Mouse (Mus musculus) cerebellum, adult 2 months (tissue): ENCODE measurements around the gene Il33.

Experiments
- CTCF ChIP-seq: fragments of 200-500 bp; IDR thresholded peaks from 2 replicates; pipeline ENCODE4 v1.5.1; 2011; ENCODE audit warnings: low read depth, mild to moderate bottlenecking, control low read depth, low read length, moderate library complexity, borderline replicate concordance; ENCODE audit not compliant: insufficient read depth
- POLR2A ChIP-seq: fragments of 200-500 bp; IDR thresholded peaks from 2 replicates; pipeline ENCODE4 v1.6.1; 2011; ENCODE audit warnings: low read length, control low read depth, borderline replicate concordance; ENCODE audit not compliant: insufficient read depth

- TF ChIP-seq CTCF (no peak), POLR2A (no peak)
Observed at GRCm38 (mm10) chr19:29885548-29885947, 39.4 kb upstream of the Il33 start.
